Mouse (Mus musculus) limb, embryonic 15.5 days (tissue): ENCODE measurements around the gene Lingo3. TPM values are rescaled to one million over a fixed set of nuclear protein-coding genes. Genes with fewer than 3 reads are reported as not detected.
A peak's percentile ranks its signal among the peaks of the same experiment; 100 is the strongest.
"Not testable (repeated sequence)": the region's sequence is repeated elsewhere in the genome, so short reads cannot be mapped to it uniquely, and the experiment has no call there.

ENCODE experiments used
- ATAC-seq: fragments of 200-750 bp; cut with Nextera tagmentation; 2 replicates; pipeline ENCODE4 v1.8.0; 2017; ENCODE audit warnings: low read depth, moderate TSS enrichment; ENCODE audit not compliant: insufficient number of reproducible peaks, low FRiP score, low TSS enrichment
- H3K27ac ChIP-seq: fragments of 300-500 bp; sonication (generic); 2 replicates; pipeline ENCODE4 v1.5.1; 2015; ENCODE audit warnings: moderate library complexity, mild to moderate bottlenecking, inconsistent platforms
- H3K27me3 ChIP-seq: fragments of 300-500 bp; sonication (generic); 2 replicates; pipeline ENCODE4 v1.6.1; 2015; ENCODE audit warnings: inconsistent platforms
- H3K36me3 ChIP-seq: fragments of 300-500 bp; sonication (generic); 2 replicates; pipeline ENCODE4 v1.6.1; 2015; ENCODE audit warnings: inconsistent platforms
- H3K4me1 ChIP-seq: fragments of 300-500 bp; sonication (generic); 2 replicates; pipeline ENCODE4 v1.6.1; 2015; ENCODE audit warnings: inconsistent platforms
- H3K4me2 ChIP-seq: fragments of 300-500 bp; sonication (generic); 2 replicates; pipeline ENCODE4 v1.6.1; 2015; ENCODE audit warnings: mild to moderate bottlenecking, inconsistent platforms
- H3K4me3 ChIP-seq: fragments of 300-500 bp; sonication (generic); 2 replicates; pipeline ENCODE4 v1.5.1; 2015; ENCODE audit warnings: mild to moderate bottlenecking, inconsistent platforms
- H3K9ac ChIP-seq: fragments of 300-500 bp; sonication (generic); 2 replicates; pipeline ENCODE4 v1.6.1; 2015; ENCODE audit warnings: inconsistent platforms
- H3K9me3 ChIP-seq: fragments of 300-500 bp; sonication (generic); 2 replicates; pipeline ENCODE4 v1.6.1; 2016; ENCODE audit warnings: inconsistent platforms
- WGBS: fragments of 180-500 bp; shearing (Covaris S2); methylation state at CpG from one replicate; pipeline ENCODE4 v1.1.7; 2015; 5-methylcytosine and 5-hydroxymethylcytosine counted together
- polyA plus RNA-seq: library from polyadenylated mRNA; unstranded; fragments of >200 nt; fragmentation: Nextera tagmentation; extraction: Ambion mirVana; gene quantifications from 2 replicates; pipeline ENCODE4 v1.2.1, GENCODE M21; 2015

Gene Lingo3
- polyA plus RNA-seq, 1 experiment from 2014 or later = 0.86 TPM

DNA sequence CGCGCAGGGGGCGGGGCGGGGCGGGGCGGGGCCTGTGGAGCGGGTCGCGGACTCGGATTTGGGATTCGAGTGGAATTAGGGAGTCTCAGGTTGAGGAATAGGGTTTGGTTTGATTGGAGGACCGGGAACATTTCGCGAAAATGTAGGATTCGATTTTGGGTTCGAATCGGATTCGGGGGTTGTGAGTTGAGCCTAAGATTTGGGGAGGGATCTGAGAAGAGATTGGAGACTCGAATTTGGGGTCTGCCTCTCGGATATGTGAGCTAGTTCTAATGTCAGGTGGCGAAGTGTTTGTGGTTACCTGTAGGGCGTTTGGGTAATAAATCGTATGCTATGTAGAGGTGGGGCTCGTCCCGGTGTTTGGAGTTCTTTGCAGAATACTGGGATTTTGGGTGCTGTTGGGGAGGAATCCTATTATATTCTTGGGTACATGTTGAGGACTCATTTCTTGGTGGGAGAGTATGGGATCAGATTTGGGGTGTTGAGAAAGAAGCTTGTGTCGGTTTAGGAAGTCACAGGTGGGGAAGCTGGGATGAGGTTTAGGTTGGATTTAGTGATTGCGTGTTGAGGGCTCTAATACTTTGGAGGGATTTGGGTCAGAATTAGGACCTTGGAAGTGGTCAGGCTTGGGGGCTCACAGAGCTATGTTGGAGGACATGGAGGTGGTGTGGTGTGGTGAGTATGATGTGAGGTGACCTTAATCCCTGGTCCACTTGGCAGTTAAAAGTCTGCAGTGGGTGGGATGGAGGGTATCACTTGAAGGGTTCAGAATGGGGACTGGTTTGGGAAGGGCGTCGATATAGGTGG lies 16.6 kb downstream of the Lingo3 start:
- ATAC-seq = no peak
- Histone ChIP-seq H3K4me3 (peak overlapping the region; percentile 74), H3K9me3 (no peaks in the 10 kb centered on the region), H3K4me2 (peak overlapping the region; percentile 91), H3K27ac (peak overlapping the region; percentile 88), H3K36me3 (peaks cover 20% of the 10 kb centered on the region), H3K4me1 (peaks cover 37% of the 10 kb centered on the region), H3K9ac (peak overlapping the region; percentile 94), H3K27me3 (no peaks in the 10 kb centered on the region)
- 6% methylated on average over 28 of the region's 29 CpGs for WGBS

DNA sequence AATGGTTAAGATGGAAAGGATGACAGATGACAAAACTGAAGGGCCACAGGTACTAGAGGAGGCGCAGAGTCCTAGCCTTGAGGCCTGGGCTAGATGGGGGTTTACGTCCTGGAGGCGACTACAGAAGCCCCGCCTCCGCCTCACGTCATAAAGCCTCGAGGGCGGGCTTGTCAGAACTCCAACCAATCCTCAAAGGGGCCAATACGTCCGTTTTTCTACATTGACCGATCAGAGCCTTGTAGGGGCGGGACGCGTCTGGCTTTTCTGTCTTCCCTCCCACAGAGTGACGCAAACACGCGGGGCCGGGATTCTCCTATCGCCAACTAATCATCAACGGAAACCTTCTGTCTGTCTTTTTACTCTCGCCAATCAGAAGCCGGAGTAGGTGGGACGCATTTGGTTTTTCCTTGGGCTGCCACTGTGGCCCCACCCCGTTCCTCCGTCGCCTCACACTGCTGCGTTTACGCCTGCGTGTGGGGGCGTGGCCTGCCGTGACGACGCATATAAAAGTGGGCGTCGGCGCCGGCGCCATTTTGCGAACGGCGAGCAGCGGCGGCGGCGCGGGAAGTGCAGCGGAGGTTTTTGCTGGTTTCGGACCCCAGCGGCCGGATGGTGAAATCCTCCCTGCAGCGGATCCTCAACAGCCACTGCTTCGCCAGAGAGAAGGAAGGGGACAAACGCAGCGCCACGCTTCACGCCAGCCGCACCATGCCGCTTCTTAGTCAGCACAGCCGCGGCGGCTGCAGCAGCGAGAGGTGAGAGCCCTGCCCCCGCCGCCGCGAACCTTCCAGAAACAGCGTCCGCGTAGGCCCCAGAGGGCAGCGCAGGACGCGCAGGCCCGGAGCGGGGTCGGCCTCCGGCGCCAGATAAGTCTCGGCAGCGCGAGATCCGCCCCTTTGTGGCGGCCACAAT lies 17.4 kb downstream of the Lingo3 start, which contains the start of gene Oaz1:
Oaz1 (plus strand) TSS at position 506 of the 912 bp plus-strand sequence.
- H3K9me3 ChIP-seq = no peaks in the 10 kb centered on the region
- peak within 1 kb of the TSS; percentile 74 for H3K4me3 ChIP-seq
- peak within 1 kb of the TSS; percentile 94 for H3K9ac ChIP-seq
- H3K27ac ChIP-seq = peak within 1 kb of the TSS; percentile 88
- under 1% methylated on average over 80 of the region's 82 CpGs for WGBS
- peaks cover 20% of the 10 kb centered on the region for H3K36me3 ChIP-seq
- peaks cover 35% of the 10 kb centered on the region for H3K4me1 ChIP-seq
- no peaks in the 10 kb centered on the region for H3K27me3 ChIP-seq
- ATAC-seq = peak; percentile 97
- peak within 1 kb of the TSS; percentile 91 for H3K4me2 ChIP-seq

DNA sequence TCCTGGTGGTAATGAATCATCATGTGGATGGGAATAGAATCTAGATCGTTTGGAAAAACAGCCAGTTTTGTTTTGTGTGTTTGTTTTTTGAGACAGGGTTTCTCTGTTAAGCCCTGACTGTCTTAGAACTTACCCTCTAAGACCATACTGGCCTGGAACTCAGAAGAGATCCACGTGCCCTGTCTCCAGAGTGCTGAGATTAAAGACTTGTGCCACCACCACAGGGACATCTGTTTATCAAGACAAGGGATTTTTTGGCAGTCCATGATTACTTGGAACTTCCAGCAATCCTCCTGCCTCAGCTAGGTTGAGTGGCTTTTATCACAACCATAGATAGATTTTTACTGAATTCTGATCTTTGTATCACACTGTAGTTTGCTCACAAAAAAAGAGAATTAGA lies 19.0 kb downstream of the Lingo3 start:
- Histone ChIP-seq H3K4me3 (no peak overlapping the region), H3K27ac (no peak overlapping the region), H3K27me3 (no peaks in the 10 kb centered on the region), H3K9ac (no peak overlapping the region), H3K9me3 (no peaks in the 10 kb centered on the region), H3K4me1 (peaks cover 20% of the 10 kb centered on the region), H3K4me2 (no peak overlapping the region), H3K36me3 (peaks cover 11% of the 10 kb centered on the region)
- no peak for ATAC-seq
- 73% methylated on average over 2 of the region's 2 CpGs for WGBS

DNA sequence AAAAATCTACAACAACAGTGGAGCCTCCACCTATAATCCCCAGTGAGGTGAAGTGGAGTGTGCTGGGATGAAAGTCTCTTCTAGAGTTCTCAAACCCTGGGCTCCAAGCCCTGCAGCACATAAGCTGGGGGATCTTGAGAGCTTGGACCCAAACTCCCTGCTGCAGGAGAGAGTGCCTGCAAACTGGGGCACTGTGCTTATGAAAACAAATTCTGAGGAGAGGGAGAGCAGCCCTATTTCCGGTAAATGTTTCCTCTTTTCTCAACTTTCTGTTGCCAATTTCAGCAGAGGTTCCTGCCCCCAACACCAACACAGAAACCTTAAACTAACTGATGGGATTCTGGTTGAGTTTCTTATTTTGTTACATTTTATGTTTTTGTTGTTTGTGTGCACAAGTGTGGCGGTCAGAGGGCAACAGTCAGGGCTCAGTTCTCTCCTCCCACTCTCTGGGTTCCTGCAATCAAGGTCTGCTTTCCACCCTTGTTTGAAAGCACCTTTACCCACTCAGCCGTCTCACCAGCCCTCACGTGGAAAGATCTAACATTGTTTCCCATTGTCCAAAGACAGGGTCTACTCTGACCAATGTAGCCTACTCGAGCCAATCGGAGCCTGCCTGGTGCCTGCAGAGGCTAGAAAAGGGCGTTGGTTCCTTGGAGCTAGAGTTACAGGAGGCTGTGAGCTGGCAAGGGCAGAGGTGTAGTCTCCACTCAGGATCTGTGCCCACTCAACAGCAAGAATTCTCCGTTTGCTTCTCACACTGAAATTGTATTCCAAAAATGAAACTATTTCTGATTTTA lies 19.8 kb downstream of the Lingo3 start:
- H3K4me3 ChIP-seq = no peak overlapping the region
- H3K27me3 ChIP-seq = no peaks in the 10 kb centered on the region
- no peaks in the 10 kb centered on the region for H3K9me3 ChIP-seq
- 65% methylated on average over 8 of the region's 8 CpGs for WGBS
- no peak overlapping the region for H3K4me2 ChIP-seq
- no peak overlapping the region for H3K9ac ChIP-seq
- peaks cover 13% of the 10 kb centered on the region for H3K4me1 ChIP-seq
- peaks cover 4% of the 10 kb centered on the region for H3K36me3 ChIP-seq
- no peak for ATAC-seq
- no peak overlapping the region for H3K27ac ChIP-seq

DNA sequence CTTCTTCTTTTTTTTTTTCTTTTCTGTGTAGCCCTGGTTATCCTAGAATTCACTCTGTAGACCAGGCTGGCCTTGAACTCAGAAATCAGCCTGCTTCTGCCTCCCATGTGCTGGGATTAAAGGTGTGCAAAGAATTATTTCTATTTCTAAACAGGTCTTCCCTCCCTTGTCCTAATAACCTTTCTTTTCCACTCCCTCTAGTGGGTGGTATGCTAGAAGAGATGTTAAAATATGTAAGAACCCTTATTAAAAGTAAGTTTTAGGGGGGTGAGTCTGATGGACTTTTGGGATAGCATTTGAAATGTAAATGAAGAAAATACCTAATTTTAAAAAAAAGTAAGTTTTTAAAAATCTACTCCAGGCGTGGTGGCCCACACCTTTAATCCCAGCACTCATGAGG lies 20.5 kb downstream of the Lingo3 start:
- no peak for ATAC-seq

DNA sequence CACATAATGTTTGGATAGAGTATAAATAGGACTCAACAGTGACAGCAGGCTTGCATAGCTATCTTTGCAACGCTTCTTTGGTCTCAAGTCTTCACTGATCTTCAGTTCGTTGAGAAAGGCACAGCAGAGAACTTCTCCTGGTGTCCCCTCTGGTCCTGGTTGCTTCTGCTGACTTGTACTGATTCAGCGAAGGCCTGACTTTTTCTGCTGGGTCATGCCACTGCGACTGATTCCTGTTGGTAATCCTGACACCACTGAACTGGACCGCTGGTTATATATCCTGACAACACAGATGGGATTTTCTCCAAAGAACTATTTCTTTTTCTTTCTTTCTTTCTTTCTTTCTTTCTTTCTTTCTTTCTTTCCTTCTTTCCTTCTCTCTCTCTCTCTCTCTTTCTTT lies 21.3 kb downstream of the Lingo3 start:
- H3K27ac ChIP-seq = no peak overlapping the region
- H3K4me2 ChIP-seq = no peak overlapping the region
- H3K9me3 ChIP-seq = no peaks in the 10 kb centered on the region
- no peak overlapping the region for H3K4me3 ChIP-seq
- ATAC-seq = no peak
- 88% methylated on average over 5 of the region's 5 CpGs for WGBS
- H3K4me1 ChIP-seq = peaks cover 1% of the 10 kb centered on the region; the same call in 1 of the 2 replicates
- no peaks in the 10 kb centered on the region for H3K36me3 ChIP-seq
- H3K27me3 ChIP-seq = no peaks in the 10 kb centered on the region
- H3K9ac ChIP-seq = no peak overlapping the region

More for the DNA sequence above, 20.5 kb downstream of the Lingo3 start:
- no peak overlapping the region for H3K27ac ChIP-seq
- H3K9me3 ChIP-seq = no peaks in the 10 kb centered on the region
- no peaks in the 10 kb centered on the region for H3K27me3 ChIP-seq
- no peak overlapping the region for H3K9ac ChIP-seq
- no peaks in the 10 kb centered on the region for H3K36me3 ChIP-seq
- no peak overlapping the region for H3K4me2 ChIP-seq
- H3K4me3 ChIP-seq = no peak overlapping the region
- WGBS = 79% methylated on average over 1 of the region's 1 CpGs
- H3K4me1 ChIP-seq = peaks cover 9% of the 10 kb centered on the region

DNA sequence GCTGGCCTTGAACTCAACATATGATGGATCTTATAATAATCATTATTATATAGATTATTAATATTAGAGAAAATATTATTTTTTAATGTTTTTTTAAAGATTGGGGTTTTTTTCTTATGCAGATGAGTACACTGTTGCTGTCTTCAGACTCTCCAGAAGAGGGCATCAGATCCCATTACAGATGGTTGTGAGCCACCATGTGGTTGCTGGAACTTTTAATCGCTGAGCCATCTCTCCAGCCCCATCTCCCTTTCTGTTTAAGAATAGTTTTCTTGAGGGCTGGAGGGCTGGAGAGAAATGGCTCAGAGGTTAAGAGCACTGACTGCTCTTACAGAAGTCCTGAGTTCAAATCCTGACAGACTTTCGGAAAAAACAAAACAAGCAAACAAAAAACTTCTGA lies 21.8 kb downstream of the Lingo3 start:
- no peak overlapping the region for H3K4me3 ChIP-seq
- H3K27ac ChIP-seq = no peak overlapping the region
- 43% methylated on average over 2 of the region's 2 CpGs for WGBS
- H3K9me3 ChIP-seq = no peaks in the 10 kb centered on the region
- ATAC-seq = no peak
- no peak overlapping the region for H3K4me2 ChIP-seq
- H3K9ac ChIP-seq = no peak overlapping the region
- H3K27me3 ChIP-seq = no peaks in the 10 kb centered on the region
- no peaks in the 10 kb centered on the region for H3K36me3 ChIP-seq
- no peaks in the 10 kb centered on the region for H3K4me1 ChIP-seq

DNA sequence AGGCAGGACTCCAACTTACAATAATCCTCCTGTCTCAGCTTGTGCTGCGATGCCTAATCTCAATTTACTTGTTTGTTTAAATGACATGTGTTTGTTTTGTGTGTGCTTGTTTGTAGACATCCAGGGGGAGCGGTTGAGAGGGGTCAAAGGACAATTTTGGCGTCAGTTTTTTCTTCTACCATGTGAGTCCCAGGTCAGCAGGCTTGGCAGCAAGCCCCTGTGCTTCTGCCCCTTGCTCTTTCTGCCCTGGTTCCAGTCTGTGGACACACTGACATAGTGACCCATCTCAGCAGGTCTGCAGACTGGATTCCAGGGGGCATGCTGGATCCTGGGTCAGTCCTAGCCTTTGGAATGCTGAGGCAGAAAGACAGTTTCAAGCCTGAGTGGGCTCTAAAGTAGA lies 24.4 kb downstream of the Lingo3 start:
- no peak overlapping the region for H3K4me3 ChIP-seq
- 57% methylated on average over 3 of the region's 3 CpGs for WGBS
- ATAC-seq = no peak
- no peaks in the 10 kb centered on the region for H3K9me3 ChIP-seq
- no peaks in the 10 kb centered on the region for H3K4me1 ChIP-seq
- no peak overlapping the region for H3K4me2 ChIP-seq
- H3K9ac ChIP-seq = no peak overlapping the region
- H3K36me3 ChIP-seq = no peaks in the 10 kb centered on the region
- no peaks in the 10 kb centered on the region for H3K27me3 ChIP-seq
- no peak overlapping the region for H3K27ac ChIP-seq

DNA sequence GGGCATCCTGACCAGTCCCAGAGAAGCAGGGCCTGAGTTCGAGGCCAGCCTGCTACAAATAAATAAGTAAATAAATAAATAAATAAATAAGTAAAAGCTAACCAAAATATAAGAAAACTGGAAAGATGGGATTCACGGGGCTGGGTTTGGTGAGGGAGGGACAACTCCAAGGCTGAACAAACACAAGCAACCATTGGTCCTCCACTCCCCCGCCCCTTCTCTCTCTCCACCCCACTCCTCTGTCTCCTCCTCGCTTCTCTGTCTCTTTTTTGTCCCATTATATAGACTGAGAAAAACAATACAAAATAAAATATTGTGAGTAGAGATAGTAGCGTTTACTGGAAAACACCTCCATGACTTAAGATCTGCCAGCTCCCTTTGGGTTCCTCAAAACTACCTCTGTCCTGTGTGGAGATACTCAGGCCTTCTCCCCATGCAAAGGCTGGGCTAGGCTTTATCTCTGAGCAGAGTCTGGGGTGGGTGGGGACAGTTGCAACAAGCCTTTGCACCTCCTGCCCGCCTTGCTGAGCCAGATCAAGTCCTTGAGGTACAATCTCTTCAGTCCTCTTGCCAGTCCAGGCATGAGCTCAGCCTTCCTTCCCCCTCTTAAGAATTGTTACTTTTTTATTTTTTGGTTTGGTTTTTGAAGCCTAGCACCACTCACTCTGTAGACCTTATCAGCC lies 25.1 kb downstream of the Lingo3 start:
- 51% methylated on average over 6 of the region's 6 CpGs for WGBS
- Histone ChIP-seq H3K27ac (no peak overlapping the region), H3K4me2 (no peak overlapping the region), H3K4me1 (no peaks in the 10 kb centered on the region), H3K9me3 (no peaks in the 10 kb centered on the region), H3K36me3 (no peaks in the 10 kb centered on the region), H3K27me3 (no peaks in the 10 kb centered on the region), H3K9ac (no peak overlapping the region), H3K4me3 (no peak overlapping the region)
- ATAC-seq = no peak

DNA sequence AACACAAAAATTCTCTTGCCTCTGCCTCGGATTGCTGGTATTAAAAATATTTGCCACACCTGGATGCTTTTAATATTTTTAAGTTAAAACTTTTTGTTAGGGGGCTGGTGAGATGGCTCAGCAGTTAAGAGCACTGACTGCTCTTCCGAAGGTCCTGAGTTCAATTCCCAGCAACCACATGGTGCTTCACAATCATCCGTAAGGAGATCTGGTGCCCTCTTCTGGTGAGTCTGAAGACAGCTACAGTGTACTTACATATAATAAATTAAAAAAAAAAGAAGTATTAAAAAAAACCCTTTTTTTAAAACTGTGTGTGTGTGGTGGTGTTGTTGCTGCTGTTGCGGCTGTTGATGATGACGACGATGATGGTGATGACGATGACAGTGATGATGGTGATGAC lies 25.9 kb downstream of the Lingo3 start:
- not testable (repeated sequence) for H3K9me3 ChIP-seq, H3K36me3 ChIP-seq, H3K27me3 ChIP-seq, H3K4me2 ChIP-seq, H3K4me3 ChIP-seq, H3K4me1 ChIP-seq, H3K27ac ChIP-seq, ATAC-seq, H3K9ac ChIP-seq
- 83% methylated on average over 7 of the region's 7 CpGs for WGBS

DNA sequence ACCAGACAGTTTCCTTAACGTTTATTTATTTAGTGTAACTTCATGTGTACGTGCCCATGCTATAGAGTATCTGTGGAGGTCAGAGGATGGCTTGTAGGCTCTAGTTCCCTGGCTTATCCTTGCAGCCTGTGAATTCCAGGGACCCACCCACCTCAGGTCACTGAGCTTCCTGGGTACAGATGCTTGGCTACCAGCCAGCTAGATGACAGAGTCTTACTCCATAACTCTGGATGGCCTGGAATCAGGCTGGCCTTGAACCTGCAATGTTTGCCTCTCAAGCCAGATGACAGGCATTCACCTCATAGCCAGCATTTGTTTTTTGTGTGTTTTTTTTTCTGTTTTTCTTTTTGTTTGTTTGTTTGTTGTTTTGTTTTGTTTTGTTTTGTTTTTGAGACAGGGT lies 26.7 kb downstream of the Lingo3 start:
- ATAC-seq = no peak
- H3K9ac ChIP-seq = no peak overlapping the region
- 62% methylated on average over 2 of the region's 2 CpGs for WGBS
- H3K36me3 ChIP-seq = no peaks in the 10 kb centered on the region
- H3K9me3 ChIP-seq = no peaks in the 10 kb centered on the region
- no peak overlapping the region for H3K27ac ChIP-seq
- 0 out of 2 replicates have a peak, but pooled peaks cover 8% of the 10 kb centered on the region for H3K27me3 ChIP-seq
- no peak overlapping the region for H3K4me3 ChIP-seq
- 0 out of 2 replicates have a peak, but pooled peaks cover 5% of the 10 kb centered on the region for H3K4me1 ChIP-seq
- no peak overlapping the region for H3K4me2 ChIP-seq
